Mouse (Mus musculus): ENCODE results near the gene Rab7. TPM values are rescaled to one million over a fixed set of nuclear protein-coding genes. Genes with fewer than 3 reads are reported as not detected.

The Rab7 gene
- 101 and 119 TPM in 2 replicates for polyA plus RNA-seq (2012; rRNA removed)

DNA sequence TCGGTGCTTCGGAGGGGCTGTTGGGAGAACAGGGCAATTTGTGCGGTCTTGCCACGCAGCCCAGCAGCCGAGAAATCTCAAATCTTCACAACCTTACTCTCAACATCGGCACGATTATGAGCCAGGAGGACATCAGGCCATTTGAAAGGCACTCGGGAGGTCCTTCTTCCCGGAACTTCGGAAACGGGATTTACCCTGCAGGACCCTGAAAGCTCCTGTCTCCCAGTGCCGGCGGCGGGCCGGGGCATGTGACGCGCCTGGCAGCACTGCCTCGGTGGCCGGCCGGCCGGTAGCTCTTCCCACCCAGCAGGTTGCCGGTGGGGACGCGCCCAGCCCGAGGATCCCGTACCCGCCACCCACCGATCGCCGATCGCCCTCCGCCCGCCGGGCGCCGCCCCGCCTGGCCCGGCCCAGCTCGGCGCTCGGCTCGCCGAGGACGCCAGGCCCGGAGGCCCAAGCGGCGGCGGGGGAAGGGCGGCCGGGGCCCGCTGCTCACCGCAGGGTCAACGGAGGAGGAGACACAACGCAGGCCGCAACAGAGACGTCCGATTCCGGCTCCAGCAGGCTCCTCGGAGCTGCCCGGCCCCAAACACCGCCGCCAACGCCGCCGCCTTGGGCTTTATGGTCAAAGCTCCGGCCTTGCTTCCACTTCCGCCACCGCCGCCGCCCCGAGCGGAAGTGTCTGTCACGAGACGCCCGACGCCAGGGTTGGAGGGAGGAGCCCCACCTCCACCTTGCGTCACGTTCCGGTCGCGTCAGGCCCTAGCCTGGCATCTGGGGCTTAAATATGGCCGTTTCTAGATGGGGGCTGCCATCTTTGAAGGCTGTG is at the start of gene Rab7:
Gene Rab7 (minus strand): TSS at position 694 of the 829 bp plus-strand sequence.

DNA sequence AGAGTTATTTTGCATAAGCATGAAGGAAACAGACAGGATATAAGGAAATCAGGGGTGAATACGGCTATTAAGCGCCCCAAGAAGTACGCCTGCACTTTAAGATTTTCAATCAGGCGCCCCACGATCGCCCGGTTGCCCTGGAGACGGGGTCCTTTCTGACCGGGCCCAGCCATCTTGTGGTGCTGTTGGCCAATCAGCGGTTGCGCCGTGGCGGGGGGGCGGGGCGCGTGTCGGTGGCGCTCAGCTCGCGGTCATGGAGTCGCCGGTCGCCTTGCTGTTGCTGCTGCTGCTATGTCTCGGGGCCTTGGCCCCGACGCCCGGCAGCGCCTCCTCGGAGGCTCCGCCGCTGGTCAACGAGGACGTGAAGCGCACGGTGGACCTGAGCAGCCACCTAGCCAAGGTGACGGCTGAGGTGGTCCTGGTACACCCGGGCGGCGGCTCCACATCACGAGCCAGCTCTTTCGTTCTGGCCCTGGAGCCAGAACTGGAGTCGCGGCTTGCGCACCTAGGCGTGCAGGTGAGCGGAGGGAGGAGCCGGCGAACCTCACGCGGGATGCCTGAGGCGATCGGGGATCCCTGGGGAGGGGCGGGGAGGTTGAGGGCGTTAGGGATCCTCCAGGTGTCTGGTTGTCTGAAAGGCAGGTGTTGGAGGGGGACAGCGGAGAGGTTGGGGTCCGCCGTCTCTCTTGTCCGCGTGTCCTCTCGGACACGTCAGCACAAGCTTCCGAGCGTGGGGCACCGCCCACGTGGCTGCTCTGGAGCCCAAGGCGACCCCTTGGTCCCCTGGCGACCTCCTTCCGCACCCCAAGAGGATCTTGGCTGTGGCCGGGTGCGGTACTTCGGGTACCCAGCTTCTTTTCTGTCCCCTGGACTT is 39.4 kb upstream of the Rab7 start, which contains the start of gene Rpn1:
Gene Rpn1 (plus strand): TSS at position 205 of the 874 bp plus-strand sequence.

DNA sequence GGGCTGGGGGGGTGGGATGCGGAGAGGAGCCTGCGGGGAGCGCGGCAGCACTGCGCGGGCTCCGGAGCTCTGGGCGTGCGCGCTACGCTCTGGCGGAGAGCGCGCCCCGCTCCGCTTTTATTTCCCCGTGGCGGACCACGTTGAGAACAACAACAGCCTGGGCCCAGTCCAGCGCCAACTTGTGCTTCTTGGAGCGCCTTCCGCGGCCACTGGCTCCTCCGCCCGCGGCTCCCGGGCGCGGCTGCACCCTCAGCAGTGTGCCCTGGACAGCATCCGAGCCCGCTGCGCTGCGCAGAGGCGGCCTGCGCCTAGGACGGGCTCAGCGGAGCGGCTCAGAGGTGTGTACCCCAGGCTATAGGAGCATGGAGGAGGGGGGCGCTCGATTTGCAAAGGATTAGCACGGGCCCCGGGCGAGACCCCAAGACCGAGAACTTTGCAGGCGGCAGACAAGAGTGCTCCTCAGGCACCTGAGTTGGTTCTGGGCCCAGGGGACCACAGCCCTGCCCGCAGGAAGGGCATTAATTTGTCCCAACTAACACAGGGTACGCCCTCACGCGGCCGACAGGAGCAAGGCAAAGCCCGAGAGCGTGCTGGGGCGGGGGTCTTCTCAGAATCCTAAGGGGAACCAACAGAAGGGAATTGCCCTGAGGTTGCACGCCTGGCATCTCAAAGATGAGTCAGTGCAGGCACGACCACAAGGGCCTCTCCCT is 63.4 kb downstream of the Rab7 start, which contains the start of gene H1fx:
Gene H1fx (minus strand): TSS at position 91 of the 710 bp plus-strand sequence.

Other genes with a start within 250 kb of the Rab7 start
- gene Rab43, start 233.1 kb downstream of the Rab7 start, polyA plus RNA-seq (2012; rRNA removed) = 70.7 and 76.5 TPM in 2 replicates
- gene Gm45140, start 209.5 kb downstream of the Rab7 start, polyA plus RNA-seq (2012; rRNA removed) = 0.24 and 0.34 TPM in 2 replicates
- 14.8 and 18.7 TPM in 2 replicates for gene Isy1, start 206.5 kb downstream of the Rab7 start, polyA plus RNA-seq (2012; rRNA removed)
- 106 and 110 TPM in 2 replicates for gene Cnbp, start 194.2 kb downstream of the Rab7 start, polyA plus RNA-seq (2012; rRNA removed)
- gene Copg1, start 157.5 kb downstream of the Rab7 start, polyA plus RNA-seq (2012; rRNA removed) = 39.7 and 51.5 TPM in 2 replicates
- 18.1 and 20.1 TPM in 2 replicates for gene Hmces, start 131.3 kb downstream of the Rab7 start, polyA plus RNA-seq (2012; rRNA removed)
- gene H1fx, start 63.6 kb downstream of the Rab7 start, polyA plus RNA-seq (2012; rRNA removed) = 6.9 and 8.9 TPM in 2 replicates
- 183 and 194 TPM in 2 replicates for gene Rpn1, start 39.2 kb upstream of the Rab7 start, polyA plus RNA-seq (2012; rRNA removed)
- gene Gata2, start 148.6 kb upstream of the Rab7 start, polyA plus RNA-seq (2012; rRNA removed) = 5.7 and 10.2 TPM in 2 replicates
- gene Dnajb8, start 177.0 kb upstream of the Rab7 start, polyA plus RNA-seq (2012; rRNA removed) = not detected in 2 replicates